Mouse (Mus musculus) cerebellum, adult 11-12 months (tissue): ENCODE measurements at regions not wholly inside any gene's neighbourhood (a gene's known extent, or its start where the extent isn't known, plus 50 kb on each side); places are given as distances from the start of the nearest gene placed in this dataset.
A peak's percentile ranks its signal among the peaks of the same experiment; 100 is the strongest.

Experiments
- DNase-seq: peaks from one replicate; pipeline ENCODE4 v3.0.0; 2022

DNA sequence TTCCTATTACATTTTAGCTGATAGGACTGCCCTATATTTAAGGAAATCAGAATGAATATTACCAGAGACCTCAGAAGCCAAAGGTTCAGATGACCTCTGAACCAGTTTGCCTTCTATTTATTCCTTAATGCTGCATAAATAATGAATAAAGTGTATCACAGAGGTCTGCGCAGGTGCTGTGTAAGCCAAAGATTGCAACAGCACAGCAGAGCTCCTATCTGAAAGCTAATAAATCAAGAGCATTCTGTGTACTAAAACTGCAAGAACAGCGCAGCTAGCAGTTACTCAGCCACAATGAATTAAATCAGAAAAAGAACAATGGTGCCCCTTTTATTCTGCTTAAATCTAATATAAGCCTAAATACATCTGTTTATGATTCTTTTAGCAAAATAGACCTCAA is 1208.5 kb downstream of the Rapgef2 start:
- no peak for DNase-seq

DNA sequence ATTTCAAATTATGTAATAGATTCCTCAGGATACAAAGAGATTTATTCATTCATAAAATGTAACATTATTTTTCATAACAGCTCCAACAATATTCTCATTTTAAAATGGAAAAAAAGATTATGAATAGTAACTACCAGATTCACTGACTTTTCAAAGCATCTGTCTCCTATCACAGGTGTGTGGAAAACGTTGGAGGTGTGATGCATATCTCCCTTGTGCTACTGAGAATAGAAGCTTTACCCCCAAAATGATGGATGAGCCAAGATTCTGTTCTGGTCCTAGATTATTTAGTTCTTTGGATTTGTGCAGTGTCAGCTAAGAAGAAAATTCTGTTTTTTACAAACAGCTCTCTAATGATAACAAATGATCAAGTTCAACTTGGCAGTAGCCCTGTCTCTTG is 1209.0 kb downstream of the Rapgef2 start:
- DNase-seq: no peak

- DNase-seq: no peak
These were observed 1213.3 kb downstream of the Rapgef2 start for GRCm38 (mm10) chr3:78073040-78073439.

GRCm38 (mm10) chr3:78067113-78067639 is 1219.1 kb downstream of the Rapgef2 start:
- no peak for DNase-seq

DNA sequence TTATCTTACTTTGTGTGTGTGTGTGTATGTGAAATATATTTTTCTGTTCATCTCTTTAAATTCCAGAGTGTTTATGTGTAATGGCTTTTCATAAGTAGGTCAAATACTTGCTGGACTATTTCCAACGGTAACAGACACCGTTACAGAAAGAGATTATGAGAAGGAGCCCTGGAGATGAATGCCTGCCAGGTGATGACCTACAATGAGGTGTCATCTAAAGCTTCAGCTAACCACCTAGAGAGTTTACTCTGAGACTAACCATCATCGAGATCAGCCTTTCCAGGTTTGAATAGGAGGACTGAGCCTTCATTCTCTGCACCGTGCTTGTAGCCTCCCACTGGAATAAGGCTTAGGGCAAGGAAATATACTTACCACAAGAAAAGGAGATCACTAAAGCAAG is 1220.0 kb downstream of the Rapgef2 start:
- DNase-seq: no peak

GRCm38 (mm10) chr3:78062549-78062948 is 1223.8 kb downstream of the Rapgef2 start:
- DNase-seq: no peak

DNA sequence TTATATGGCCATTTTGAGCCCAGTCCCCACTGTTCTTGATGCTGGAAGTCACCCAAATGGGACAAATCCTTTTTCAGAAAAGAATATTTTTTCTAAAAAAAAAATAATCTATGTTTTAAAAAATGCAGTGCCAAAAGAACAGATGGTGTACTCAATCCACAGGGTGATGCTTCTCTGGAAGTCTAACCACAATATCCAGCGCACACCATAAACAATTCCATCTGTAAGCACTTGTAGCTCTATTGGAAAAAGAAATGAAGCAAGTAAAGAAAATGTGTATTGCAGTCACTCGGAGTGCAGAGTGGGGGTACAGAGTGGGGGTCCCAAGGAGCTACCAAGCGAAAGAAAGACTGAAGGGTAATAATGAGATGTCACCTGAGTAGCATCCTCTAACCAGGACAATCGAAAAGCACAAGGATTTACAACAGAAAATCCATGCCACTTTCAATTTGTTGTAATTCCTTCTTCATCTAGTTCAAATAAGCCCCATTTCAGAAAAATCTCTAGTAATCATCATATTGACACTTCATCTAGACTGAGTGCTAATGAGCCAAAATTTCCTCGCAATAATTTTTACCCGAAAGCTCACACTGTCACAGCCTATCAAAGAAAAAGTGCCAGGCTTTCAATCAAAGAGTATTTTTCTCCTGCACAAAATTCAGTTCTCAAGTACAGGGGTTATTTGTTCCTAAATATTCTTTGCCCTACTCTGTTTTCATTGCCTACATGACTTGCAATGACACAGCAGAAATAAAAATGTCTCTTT is 1226.3 kb downstream of the Rapgef2 start:
- DNase-seq: peak; percentile 22
